Mouse (Mus musculus) heart, embryonic 11.5 days (tissue): ENCODE data around the gene Atp5f1. TPM values are rescaled to one million over a fixed set of nuclear protein-coding genes. Genes with fewer than 3 reads are reported as not detected.
"Not testable (repeated sequence)": the region's sequence is repeated elsewhere in the genome, so short reads cannot be mapped to it uniquely, and the experiment has no call there.

Experiments used
- ATAC-seq: fragments of 200-750 bp; cut with Nextera tagmentation; replicated peaks from 2 replicates; pipeline ENCODE4 v1.8.0; 2017; ENCODE audit warnings: moderate library complexity; ENCODE audit not compliant: insufficient number of reproducible peaks, low FRiP score, low TSS enrichment
- H3K27ac ChIP-seq: fragments of 300-500 bp; sonication (generic); 2 replicates; pipeline ENCODE4 v1.5.1; 2014; ENCODE audit warnings: mild to moderate bottlenecking, low read depth, low read length
- H3K27me3 ChIP-seq: fragments of 300-500 bp; sonication (generic); 2 replicates; pipeline ENCODE4 v1.6.1; 2014; ENCODE audit warnings: mild to moderate bottlenecking, low read length, mixed read lengths; ENCODE audit not compliant: control insufficient read depth, insufficient read depth
- H3K36me3 ChIP-seq: fragments of 300-500 bp; sonication (generic); 2 replicates; pipeline ENCODE4 v1.6.1; 2014; ENCODE audit warnings: mild to moderate bottlenecking, low read length, moderate library complexity, mixed read lengths; ENCODE audit not compliant: control insufficient read depth, insufficient read depth
- H3K4me1 ChIP-seq: fragments of 300-500 bp; sonication (generic); 2 replicates; pipeline ENCODE4 v1.6.1; 2014; ENCODE audit warnings: low read length; ENCODE audit not compliant: control insufficient read depth, insufficient read depth
- H3K4me2 ChIP-seq: fragments of 300-500 bp; sonication (generic); 2 replicates; pipeline ENCODE4 v1.6.1; 2014; ENCODE audit warnings: mild to moderate bottlenecking, moderate library complexity
- H3K4me3 ChIP-seq: fragments of 300-500 bp; sonication (generic); 2 replicates; pipeline ENCODE4 v1.5.1; 2014; ENCODE audit warnings: low read depth, low read length
- H3K9ac ChIP-seq: fragments of 300-500 bp; sonication (generic); 2 replicates; pipeline ENCODE4 v1.6.1; 2014; ENCODE audit warnings: mild to moderate bottlenecking, low read depth, low read length, moderate library complexity
- H3K9me3 ChIP-seq: fragments of 300-500 bp; sonication (generic); replicated peaks from 2 replicates; pipeline ENCODE4 v1.6.1; 2016; ENCODE audit warnings: low read length; ENCODE audit not compliant: control insufficient read depth
- WGBS: fragments of 180-500 bp; shearing (Covaris S2); extraction: QIAGEN DNeasy Blood & Tissue Kit; methylation state at CpG from one replicate; pipeline ENCODE4 v1.1.7; 2014; ENCODE audit not compliant: insufficient replicate concordance; 5-methylcytosine and 5-hydroxymethylcytosine counted together
- polyA plus RNA-seq: library from polyadenylated mRNA; unstranded; fragments of >200 nt; fragmentation: Nextera tagmentation; extraction: Ambion mirVana; gene quantifications from 2 replicates; pipeline ENCODE4 v1.2.1, GENCODE M21; 2014

Atp5f1 gene
- polyA plus RNA-seq, 1 experiment from 2014 or later = 765 TPM

DNA sequence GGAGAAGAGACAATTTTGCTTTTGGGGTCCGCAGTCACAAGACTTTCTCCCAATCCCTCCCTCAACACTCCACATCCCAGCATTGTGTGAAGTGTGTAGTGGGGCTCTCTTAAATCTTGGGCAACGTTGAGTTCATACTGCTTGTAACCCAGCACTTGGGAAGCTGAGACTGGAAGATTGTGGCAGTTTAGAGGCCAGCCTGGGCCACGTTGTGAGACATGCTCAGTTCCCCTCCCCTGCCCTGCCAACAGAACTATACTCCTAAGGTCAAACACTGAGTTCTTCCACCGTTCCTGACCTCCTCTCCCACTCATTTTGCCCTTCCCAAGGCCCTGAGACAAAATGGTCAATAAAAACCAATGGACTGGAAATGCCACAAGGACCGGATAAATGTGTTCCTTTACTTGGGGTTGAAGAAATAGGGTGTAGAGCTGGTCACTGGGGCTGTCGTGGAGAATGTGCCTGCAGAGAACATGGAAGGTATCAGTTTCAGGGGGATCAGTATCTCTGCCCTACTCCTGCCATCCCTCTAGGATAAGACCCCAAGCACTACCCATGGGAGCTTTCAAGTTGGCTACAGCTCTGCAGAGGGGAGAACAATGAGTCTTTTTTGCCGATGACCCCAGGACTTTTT, 32.2 kb downstream of the Atp5f1 start:
- Histone ChIP-seq H3K27ac (no peak overlapping the region), H3K4me2 (no peak overlapping the region), H3K27me3 (no peaks in the 10 kb centered on the region), H3K4me3 (no peak overlapping the region), H3K9me3 (no peaks in the 10 kb centered on the region), H3K9ac (no peak overlapping the region), H3K4me1 (no peaks in the 10 kb centered on the region), H3K36me3 (no peaks in the 10 kb centered on the region)
- WGBS = 82% methylated on average over 7 of the region's 7 CpGs
- no peak for ATAC-seq

DNA sequence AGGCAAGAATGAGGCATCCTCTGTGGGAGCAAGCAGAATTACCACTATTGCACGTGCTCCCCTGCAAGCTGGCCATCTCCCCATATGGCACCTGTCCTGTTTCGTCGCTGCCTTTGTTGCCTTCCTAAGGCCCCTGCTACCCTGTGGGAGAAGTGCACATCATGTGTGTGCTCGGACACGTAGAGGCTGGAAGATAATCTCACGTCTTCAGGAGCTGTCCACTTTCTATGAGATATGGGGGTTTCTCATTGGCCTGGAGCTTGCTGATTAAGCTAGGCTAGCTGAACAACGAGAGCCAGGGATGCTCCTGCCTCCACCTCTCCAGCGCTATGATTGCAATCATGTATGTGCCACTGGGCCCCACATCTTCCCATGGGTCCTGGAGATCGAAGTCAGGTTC, 35.3 kb downstream of the Atp5f1 start:
- H3K9ac ChIP-seq = no peak overlapping the region
- ATAC-seq = no peak
- H3K4me1 ChIP-seq = no peaks in the 10 kb centered on the region
- H3K36me3 ChIP-seq = no peaks in the 10 kb centered on the region
- no peaks in the 10 kb centered on the region for H3K27me3 ChIP-seq
- no peaks in the 10 kb centered on the region for H3K9me3 ChIP-seq
- no peak overlapping the region for H3K4me2 ChIP-seq
- 66% methylated on average over 9 of the region's 9 CpGs for WGBS
- H3K27ac ChIP-seq = no peak overlapping the region
- H3K4me3 ChIP-seq = no peak overlapping the region

DNA sequence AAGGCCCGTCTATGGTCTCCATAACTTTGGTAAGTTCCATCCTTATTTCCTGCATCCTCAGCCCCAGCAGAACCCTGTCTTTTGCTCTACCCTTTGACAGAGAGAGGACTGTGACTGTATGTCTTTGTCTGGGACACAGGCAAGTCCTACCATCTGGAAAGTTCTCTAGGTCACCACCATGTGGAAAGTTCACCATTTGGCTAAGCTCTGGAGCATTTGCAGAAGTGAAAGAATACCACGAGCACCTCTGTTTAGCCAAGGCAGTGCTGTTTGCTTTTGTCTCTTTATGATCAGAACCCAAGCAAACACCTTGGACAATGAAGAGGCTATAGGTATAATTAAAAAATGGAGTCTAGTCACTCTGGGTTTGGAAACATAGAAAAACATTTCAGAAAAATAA, 37.9 kb downstream of the Atp5f1 start:
- Histone ChIP-seq H3K36me3 (no peaks in the 10 kb centered on the region), H3K27me3 (no peaks in the 10 kb centered on the region), H3K4me1 (no peaks in the 10 kb centered on the region; the same call in 1 of the 2 replicates), H3K27ac (no peak overlapping the region), H3K4me3 (no peak overlapping the region), H3K9ac (no peak overlapping the region), H3K9me3 (no peaks in the 10 kb centered on the region), H3K4me2 (no peak overlapping the region)
- ATAC-seq = no peak
- WGBS = 81% methylated on average over 2 of the region's 2 CpGs

DNA sequence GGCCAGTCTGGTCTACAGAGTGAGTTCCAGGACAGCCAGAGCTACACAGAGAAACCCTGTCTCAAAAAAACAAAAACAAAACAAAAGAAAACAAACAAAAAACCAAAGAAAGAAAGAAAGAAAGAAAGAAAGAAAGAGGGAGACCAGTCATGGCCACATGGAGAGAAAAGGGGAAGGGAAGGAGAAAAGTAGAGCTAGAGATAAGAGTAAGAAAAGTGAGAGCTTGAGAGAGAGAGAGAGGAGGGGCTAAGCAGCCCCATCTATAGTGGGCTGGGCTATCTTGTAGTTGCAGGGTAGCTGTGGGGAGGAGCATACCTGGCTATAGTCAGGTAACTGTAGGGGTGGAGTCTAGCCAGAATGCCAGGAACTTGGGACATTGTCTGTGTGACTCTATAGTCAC, 39.2 kb downstream of the Atp5f1 start:
- not testable (repeated sequence) for H3K9ac ChIP-seq, H3K9me3 ChIP-seq, H3K27ac ChIP-seq, H3K27me3 ChIP-seq, H3K4me1 ChIP-seq, ATAC-seq, H3K4me2 ChIP-seq, H3K4me3 ChIP-seq, H3K36me3 ChIP-seq

DNA sequence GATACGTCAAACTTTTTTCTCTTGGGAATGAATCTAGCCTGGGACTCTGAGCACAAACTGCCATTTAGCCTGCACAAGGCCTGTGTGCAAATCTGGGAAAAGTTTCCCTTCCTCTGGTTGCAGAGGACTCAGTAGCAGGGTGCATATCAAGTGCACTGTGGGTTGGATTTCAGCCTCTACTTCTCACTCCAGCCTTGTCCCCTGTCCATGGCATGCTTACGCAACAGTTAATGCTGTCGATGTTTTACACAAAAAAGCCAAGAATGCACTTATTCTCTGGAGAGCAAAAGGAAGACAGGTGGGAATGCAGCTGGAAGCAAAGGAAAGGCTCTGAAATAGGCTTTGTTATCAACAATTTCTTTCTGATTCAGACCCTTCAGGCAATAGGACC, 41.5 kb downstream of the Atp5f1 start:
- ATAC-seq = no peak
- no peak overlapping the region for H3K4me3 ChIP-seq
- H3K27ac ChIP-seq = peak overlapping the region; percentile 13; the same call in 1 of the 2 replicates
- H3K36me3 ChIP-seq = no peaks in the 10 kb centered on the region
- H3K9ac ChIP-seq = no peak overlapping the region
- no peaks in the 10 kb centered on the region for H3K9me3 ChIP-seq
- WGBS = 59% methylated on average over 3 of the region's 3 CpGs
- peaks cover 15% of the 10 kb centered on the region for H3K4me1 ChIP-seq
- H3K4me2 ChIP-seq = no peak overlapping the region
- H3K27me3 ChIP-seq = no peaks in the 10 kb centered on the region

DNA sequence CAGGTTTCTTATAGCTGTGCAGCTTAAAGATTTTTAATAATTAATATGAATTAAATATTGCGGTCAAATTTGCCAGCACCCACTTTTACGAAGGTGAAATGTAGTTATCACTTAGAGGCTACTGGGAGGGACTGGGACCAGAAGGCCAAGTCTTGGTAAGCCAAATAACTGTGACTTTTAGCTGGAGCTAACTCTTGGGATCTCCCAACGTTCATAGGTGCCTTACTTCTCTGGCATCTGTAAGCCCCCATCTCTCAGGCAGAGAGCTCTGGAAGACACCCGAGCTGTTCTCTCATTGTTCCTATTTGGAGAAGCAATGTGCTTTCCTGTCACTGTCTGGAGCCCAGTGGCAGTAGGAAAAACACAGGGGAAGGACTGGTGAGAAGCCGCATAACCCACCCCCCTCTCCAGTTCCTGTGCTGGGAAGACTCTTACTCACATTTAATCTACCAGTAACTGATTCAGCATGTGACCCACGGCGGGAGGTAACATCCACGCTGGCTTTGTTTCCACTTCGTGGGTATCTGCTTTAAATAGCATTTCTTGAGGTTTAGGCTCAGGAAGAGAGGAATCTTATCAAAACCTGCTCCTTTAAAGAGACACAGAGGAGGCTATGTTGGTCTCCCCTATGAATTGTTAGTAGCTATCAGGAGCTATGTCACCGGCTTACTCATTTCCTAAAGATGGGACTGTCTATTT, 42.1 kb downstream of the Atp5f1 start:
- Histone ChIP-seq H3K36me3 (no peaks in the 10 kb centered on the region), H3K4me3 (no peak overlapping the region), H3K4me2 (no peak overlapping the region), H3K27ac (peak overlapping the region; percentile 13; the same call in 1 of the 2 replicates), H3K9ac (no peak overlapping the region), H3K4me1 (peaks cover 17% of the 10 kb centered on the region), H3K9me3 (no peaks in the 10 kb centered on the region), H3K27me3 (no peaks in the 10 kb centered on the region)
- WGBS = 37% methylated on average over 10 of the region's 10 CpGs
- ATAC-seq = no peak

DNA sequence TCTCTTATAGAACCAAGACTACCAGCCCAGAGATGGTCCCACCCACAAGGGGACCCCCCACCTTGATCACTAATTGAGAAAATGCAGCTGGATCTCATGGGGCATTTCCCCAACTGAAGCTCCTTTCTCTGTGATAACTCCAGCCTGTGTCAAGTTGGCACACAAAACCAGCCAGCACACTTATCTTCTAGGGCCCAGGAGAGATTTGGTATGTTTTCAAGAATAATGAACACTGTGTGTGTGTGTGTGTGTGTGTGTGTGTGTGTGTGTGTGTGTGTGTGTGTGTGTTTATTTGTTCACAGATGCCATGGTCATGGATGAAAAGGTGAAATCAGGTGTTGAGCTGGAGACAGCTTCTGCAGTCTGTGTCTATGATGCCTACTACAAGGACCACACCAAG, 43.4 kb downstream of the Atp5f1 start:
- peaks cover 20% of the 10 kb centered on the region for H3K4me1 ChIP-seq
- H3K36me3 ChIP-seq, H3K9ac ChIP-seq, H3K4me2 ChIP-seq, H3K27ac ChIP-seq, H3K9me3 ChIP-seq, H3K4me3 ChIP-seq, ATAC-seq, H3K27me3 ChIP-seq: not testable (repeated sequence)

DNA sequence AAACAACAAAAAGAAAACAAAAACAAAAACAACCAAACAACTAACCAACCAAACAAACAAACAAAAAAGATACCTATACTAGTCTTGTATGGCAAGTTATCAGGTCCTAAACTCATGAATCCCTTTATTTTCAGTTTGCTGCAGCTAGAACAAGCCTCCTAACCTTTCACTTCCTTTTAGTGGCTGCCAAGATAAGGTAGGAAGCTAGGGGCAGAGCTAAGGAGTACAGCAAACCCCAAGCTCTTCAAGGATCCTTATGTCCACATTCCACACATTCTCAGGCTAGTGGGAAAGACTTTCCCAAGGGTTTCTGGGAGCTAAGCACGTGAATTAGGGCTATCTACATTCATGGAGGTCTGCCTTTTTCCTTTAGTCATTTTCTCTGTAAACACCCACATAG, 44.6 kb downstream of the Atp5f1 start:
- H3K36me3 ChIP-seq = no peaks in the 10 kb centered on the region
- WGBS = 21% methylated on average over 1 of the region's 1 CpGs
- no peak; the same call in 1 of the 2 replicates for ATAC-seq
- peaks cover 23% of the 10 kb centered on the region for H3K4me1 ChIP-seq
- no peak overlapping the region for H3K4me3 ChIP-seq
- no peaks in the 10 kb centered on the region for H3K9me3 ChIP-seq
- H3K4me2 ChIP-seq = no peak overlapping the region
- H3K27ac ChIP-seq = no peak overlapping the region
- no peaks in the 10 kb centered on the region for H3K27me3 ChIP-seq
- H3K9ac ChIP-seq = no peak overlapping the region
